Mouse (Mus musculus) adrenal gland, adult 18-20 months (tissue): ENCODE measurements around the gene Tmem94. TPM values are rescaled to one million over a fixed set of nuclear protein-coding genes. Genes with fewer than 3 reads are reported as not detected.
A peak's percentile ranks its signal among the peaks of the same experiment; 100 is the strongest.
"Not testable (repeated sequence)": the region's sequence is repeated elsewhere in the genome, so short reads cannot be mapped to it uniquely, and the experiment has no call there.

Experiments used
- DNase-seq, 2 experiments: peaks; one replicate each; pipeline ENCODE4 v3.0.0; 2021 to 2022; ENCODE audit warnings: low spot score in 2 of 2
- long read RNA-seq, 2 experiments: library from polyadenylated mRNA; stranded (forward); transcript quantifications; one replicate each; pipeline ENCODE4 v2.0.0; 2021
- total RNA-seq, 2 experiments: library from RNA; stranded (reverse); gene quantifications; 1 replicate in 1 of 2; 2 replicates in 1 of 2; pipeline ENCODE4 v1.2.3; 2021

The Tmem94 gene
- total RNA-seq: 10 to 100 TPM; 57.3 to 70.3 TPM
- long read RNA-seq, experiment 1, full-length matches to known transcripts: 1 of 21 reads
- long read RNA-seq, experiment 1, partial matches to known transcripts: 16 of 21 reads
- long read RNA-seq, experiment 1, other reads (novel, unspliced or antisense): 4 of 21 reads
- long read RNA-seq, experiment 2, partial matches to known transcripts: 13 of 15 reads
- long read RNA-seq, experiment 2, other reads (novel, unspliced or antisense): 2 of 15 reads

DNA sequence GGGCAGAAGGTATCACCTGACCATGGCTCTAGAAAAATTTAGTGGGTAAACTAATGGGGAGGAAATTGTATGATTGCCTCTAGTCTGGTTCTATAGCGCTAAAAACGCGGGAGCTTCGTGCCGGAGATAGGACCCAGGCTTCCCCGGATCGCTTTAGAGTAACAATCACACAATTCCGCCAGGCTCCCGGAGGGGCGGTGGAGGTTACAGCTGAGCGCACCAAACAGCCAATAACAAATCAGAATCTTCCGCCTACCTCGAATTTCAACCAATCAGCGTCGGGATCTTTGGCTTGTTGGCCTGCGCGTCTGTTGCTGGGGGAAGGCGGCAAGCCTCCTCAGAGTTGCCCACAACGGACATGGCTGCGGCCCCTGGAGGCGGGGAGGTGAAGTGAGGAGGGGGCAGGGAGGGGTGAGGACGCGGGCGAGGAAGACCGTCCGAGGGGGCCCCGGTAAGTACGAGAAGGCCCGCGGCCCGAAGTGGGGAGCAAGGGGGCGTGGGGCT, at the start of gene Tmem94:
Tmem94 (plus strand) TSS at position 331 of the 504 bp plus-strand sequence.
- peak; percentile 95 to 97 for DNase-seq

DNA sequence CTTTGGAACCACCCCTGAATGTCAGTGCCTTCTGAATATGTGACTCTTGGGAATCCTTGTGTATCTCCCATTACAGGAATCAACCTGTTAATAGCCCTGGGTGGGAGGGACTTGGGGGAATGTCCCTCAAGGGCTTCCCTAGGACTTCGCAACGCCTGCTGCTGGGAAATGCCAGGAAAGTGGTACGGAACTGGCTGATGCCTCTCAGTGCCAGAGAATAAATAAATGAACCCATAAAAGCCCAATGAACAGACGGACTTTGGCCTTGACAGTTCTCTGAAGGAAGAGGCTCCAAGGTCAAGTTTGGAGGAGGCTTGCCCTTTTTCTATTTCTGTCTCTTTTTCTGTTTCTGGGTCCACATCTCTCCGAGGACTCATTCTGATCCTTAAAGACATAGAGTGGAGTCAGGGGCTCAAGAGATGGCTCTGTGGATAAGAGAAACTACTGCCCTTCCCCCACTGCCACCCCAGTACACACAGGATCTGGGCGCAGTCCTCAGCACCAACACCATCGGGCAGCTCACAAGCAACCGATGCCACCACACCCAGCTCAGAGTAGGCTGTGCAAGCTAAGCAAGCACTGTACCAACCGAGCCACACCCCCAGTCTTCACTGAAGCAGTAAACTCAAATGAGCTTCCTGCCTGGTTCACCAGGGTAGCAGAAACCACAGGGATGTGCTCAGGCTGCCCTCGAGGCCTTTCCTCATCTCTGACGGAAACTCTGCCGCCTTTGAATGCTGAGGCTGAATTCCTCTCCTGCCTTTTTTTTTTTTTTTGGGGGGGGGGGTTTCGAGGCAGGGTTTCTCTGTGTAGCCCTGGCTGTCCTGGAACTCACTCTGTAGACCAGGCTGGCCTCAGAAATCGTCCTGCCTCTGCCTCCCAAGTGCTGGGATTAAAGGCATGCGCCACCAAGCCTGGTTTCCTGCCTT, 48.6 kb upstream of the Tmem94 start:
- no peak for DNase-seq

DNA sequence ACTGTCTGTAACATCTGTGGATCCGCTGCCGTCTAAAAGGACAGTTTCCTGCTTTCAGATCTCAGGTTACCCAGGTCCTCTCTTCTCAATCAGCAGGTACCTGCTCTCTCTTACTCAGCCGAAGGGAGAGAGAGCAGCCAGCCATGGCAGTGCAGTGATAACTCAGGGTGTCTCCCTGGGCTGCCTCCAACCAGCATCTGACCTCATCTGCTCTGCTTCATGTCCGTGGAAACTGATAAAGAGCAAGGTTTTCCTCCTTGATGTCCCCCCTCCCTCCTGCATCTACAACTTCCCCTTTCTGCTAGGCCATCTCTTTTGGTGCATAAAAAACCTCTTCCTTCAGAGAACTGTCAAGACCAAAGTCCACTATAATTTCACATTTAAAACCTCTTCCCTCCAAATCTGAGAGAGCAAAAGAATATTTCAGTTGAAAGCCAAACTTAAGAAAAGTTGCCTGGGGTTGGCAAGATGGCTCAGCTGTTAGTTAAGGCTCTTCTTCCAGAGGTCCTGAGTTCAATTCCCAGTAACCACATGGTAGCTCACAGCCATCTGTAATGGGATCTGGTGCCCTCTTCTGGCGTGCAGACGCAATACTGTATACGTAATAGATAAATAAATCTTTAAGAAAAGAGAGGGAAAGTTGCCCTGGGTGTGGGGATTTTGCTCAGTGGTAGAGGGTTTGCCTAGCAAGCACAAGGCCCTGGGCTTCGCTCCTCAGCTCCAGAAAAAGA, 47.4 kb upstream of the Tmem94 start:
- DNase-seq: peak in 1 of 2 experiments; percentile 43

DNA sequence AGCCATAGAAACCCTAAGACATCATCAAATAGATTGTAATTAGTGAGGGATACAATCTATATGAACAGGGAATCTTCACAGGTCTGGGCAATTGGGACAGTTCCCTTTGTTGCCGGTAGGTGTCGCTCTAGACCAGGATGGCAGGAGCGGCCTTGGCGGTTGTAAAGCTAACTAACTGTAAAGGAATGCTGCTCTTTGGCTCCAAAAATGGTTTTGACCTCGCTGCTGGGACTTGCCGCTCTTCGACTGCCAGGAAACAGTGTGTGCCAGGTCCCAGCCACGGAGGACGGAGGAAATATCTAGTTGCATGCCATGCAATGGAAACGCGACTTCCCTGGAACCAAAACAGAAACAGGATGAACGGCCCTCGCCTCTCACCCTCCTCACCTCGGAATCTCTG, 42.6 kb upstream of the Tmem94 start:
- DNase-seq: peak; percentile 84 to 89

DNA sequence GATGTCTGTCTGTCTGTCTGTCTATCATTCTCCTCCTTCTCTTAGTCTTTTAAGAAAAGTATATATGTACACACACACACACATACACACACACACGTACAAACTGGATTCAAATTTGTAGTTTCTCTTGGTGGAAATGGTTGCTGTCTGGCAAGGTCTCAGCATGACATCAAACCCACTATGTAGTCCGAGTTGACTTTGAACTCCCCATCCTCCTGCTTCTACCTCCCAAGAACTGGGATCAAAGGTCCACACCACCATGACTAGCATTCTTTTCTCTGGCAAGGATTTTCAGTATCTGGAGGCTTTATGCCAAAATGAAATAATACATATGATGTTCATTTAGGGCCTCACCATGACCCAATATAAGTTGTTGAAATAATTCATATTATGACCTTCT, 42.0 kb upstream of the Tmem94 start:
- DNase-seq: no peak

DNA sequence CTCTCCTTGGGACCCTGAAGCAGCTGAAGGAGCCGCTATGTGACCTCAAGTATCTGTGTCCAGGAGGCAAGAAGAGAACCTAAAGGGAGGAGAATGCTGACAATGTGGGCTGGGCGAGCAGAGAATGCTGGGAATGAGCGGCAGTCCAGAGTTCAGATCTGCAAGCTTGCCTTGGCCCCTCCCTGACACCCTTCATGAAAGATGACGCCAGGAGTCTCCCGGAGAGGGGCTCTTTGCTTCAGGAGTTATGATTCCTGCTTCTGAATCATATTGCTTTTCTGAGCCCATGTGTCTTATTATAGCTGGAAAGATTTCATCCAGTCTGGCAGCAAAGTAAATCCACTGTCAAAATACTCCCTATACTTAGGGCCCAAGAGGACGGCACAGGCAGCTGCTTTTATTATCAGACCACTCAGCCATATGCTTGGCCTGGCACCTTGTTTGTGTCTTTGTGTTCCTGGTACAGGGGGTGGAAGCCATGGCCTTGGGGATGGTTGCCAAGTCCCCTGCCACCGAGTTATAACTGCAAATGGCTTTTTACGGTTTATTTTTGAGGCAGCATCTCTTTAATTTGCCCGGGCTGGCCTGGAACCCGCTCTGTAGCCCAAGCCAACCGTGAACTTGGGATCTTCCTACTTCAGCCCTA, 31.1 kb upstream of the Tmem94 start:
- DNase-seq: no peak

DNA sequence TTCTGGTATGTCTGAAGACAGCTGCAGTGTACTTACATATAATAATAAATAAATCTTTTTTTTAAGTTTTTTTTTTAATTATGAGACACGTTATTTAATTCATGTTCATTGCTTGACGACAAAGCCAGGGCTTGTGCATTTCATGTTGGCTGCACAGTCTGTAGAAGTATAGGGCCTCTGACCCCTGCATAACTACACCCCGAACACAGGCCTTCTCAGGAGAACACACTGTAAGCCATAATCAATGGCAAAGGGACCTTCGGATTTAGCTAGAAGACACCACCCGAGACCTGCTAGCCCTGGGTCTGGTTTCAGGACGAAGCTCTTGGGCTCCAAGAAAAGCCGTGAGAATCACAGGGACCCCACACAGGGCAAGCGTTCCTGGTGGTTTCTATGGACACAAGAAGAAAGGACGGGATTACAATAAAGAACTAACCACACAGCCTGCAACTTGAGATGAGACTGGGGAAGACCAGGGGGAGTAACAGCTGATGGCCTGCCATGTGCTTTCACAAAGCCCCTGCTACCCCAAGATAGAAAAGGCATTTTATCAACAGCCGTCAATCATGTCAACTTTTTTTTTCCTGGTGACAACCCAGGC, 27.5 kb upstream of the Tmem94 start:
- no peak for DNase-seq

DNA sequence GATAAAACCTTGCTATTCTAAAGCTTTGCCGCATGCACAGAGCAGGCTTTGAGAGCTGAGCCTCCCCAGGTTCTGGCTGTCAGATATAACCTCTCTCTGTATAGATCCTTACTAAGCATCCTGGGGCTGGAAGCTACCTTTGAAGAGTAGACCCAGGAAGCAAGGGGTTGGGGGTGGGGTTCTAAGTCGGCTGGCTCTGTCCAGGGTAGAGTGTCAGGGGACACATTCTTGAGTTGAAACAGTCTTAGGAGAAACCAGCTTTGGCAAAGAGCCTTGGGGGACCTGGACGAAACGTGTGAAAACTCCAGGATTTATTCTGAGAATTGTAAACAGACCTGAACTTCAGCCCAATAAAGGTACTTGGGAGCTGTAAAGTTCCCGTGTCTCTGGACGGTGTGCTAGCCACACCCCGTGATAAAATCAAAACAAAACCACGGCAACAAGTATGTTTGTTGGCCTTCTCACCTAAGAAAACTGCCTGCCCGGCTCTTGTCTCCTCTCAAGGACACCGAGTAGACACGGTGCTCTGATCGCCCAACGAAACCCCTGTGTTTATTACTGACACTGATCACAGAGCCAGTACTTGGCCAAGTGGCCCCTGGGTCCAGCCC, 26.9 kb upstream of the Tmem94 start:
- DNase-seq: no peak

DNA sequence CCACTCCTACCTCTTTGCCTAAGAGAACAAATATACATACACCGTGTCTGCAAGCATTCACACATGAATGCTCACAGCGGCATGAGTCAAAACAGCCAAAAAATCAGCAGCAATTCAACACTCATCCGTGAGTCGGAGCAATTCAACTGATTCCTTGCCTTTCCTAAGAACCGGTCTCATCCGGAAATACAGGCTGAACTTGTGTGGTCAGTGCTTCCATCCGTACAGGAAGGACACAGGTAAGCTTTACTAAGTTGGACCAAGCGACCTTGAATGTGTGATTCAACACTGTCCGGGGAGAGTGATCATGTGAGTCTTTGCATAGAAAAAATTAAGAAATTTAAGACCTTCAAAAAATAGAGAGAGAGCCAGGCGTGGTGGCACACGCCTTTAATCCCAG, 24.2 kb upstream of the Tmem94 start:
- DNase-seq: no peak

DNA sequence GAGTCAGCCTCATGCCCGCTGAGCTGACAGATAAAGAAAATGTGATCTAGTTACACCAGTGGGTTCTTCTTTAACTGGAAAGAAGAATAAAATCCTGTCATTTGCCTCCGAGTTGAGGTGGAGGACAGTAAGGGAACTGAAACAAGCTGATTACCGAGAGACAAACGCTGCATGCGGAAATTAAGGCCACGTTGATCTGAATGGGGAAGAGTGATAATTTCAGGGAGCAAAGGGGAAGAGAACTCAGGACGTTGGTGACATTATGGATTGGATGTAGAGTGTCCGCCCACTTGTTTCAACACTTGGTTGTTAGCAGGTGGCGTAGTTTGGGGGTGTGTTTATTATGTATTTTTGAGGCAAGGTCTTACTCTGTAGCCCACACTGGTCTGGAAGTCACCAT, 22.3 kb upstream of the Tmem94 start:
- DNase-seq: no peak

DNA sequence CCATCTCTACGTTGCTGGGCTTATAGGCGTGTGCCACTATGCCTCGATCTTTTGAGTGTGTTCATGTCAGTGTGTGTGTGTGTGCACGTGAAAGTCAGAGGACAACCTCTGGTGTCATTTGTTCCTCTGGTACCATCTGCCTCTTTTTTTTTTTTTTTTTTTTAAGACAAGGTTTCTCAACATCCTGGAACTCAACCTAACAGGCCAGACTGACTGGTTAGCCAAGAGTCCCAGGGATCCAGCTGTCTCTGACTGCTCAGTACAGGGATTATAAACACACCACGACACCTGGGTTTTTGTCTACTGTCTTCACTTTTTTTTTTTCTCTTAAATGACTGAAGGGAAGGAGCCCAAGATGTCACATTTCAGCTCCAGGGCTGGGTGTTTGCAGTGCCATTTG, 20.8 kb upstream of the Tmem94 start:
- no peak for DNase-seq

DNA sequence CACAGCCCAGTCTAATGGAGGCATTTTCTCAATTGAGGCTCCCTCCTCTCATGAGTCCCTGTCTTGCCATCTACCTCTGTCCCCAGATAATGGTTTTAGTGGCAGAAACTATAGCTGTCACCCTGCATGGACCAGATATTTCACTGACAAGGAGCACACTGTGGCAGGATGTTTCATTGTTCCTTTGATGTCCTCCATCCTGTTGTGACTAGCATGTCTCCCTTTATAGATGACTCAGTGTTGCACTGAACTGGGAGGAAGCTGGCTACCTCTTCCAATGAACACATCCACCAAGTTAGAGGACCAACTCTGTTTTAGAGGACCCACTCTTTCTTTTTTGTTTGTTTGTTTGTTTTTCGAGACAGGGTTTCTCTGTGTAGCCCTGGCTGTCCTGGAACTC, 19.1 kb upstream of the Tmem94 start:
- no peak for DNase-seq

DNA sequence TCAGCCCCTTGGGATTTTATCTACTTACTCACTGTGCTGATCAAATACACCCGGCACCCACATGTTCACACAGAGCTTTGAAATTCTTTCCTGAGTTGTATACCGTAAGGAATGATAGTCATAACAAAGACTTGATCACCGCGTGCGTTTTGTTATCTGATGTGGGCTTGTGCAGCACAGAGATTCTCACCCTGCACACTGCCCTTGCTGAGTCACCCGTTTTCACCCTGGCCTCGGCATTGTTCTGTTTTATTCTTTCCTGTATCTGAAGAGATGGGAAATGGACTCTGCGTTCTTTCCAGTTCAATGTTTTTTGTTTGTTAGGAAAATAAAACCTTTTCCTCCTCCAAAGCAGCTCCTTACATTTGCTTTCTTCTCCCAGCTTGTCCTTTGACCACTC, 18.5 kb upstream of the Tmem94 start:
- no peak for DNase-seq

DNA sequence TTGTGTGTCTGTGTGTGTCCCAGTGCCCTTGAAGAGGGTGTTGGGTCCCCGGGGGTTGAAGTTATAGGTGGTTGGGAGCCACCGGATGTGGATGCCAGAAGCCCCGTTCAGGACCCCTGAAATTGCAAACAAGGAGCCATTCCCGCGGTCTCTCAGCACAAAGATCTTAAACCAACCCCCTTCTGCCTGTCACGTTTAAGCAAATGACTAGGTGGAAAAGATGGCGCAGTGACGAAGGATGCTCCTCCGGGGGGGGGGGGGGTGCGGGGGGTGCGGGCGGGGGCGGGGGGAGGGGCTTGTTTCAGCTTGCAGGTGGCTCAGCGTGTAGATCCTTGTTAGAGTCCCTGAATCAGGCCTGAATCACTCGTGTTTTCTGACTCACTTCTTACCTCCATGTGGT, 17.9 kb upstream of the Tmem94 start:
- no peak for DNase-seq

DNA sequence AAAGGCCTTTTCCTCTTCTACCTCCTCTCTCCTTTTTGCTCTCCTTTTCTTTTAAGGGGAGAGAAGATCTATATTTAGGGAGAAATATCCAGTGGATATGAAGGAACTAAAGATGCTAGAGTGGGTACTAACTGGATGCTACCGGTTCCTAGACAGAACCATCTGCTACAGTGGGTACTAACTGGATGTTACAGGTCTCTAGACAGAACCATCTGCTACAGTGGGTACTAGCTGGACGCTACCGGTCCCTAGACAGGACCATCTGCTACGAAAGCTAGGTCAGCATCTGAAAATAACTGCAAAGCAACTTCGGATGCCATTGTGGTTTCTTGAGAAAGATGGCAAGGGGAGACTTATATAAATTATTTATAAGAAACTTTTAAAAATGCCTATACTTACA, 15.4 kb upstream of the Tmem94 start:
- no peak for DNase-seq

DNA sequence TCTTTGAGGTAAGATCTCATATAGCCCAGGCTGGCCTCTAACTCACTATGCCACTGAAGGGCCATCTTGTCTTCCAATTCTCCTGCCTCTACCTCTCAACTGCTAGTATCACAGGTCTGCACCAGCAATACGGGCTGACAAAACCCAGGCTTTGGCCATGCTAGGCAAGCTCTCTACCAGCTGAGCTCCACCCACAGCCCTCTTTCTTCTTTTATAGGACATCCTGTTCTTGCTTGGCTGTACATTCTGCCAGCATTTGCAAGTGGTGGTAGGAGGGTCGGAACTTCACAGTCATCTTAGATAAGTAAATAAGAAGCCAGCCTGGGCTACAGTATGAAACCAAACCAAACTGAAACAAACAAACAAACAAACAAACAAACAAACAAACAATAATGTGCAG, 13.5 kb upstream of the Tmem94 start:
- no peak for DNase-seq

DNA sequence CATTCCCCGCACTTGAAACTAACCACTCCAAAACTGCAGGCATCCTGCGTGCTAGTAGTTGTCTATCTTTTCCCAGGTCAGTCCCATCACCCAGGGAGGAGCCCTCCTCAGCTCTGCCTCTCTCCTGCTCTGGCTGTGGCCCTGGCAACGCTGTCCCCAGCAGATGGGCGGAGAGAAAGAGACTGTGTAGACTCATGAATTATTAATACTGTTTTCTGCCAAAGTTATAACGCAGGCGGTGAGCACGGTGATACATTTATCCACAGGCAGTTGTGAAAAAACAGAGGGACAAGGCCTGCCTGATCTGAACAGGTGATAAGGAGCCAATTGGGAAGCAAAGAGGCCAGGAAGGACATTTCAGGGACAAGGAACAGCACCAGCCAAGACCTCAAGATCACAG, 12.6 kb upstream of the Tmem94 start:
- no peak for DNase-seq

DNA sequence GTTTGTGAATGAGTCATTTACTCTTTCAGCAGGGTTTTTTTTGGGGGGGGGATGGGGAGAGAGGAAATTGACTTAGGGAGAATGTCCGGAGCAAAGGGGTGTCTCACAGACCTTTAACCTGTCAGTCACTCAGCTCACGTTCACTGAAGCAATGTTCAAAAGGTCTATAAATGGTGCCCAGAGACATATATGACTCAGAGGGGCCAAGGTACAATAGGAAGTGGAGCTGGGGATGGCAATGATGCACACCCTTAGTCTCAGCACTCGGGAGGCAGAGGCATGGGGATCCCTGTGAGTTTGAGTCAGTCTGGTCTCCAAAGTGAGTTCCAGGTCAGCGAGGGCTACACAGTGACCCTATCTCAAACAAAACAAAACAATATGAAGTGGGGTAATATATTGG, 11.7 kb upstream of the Tmem94 start:
- no peak for DNase-seq

DNA sequence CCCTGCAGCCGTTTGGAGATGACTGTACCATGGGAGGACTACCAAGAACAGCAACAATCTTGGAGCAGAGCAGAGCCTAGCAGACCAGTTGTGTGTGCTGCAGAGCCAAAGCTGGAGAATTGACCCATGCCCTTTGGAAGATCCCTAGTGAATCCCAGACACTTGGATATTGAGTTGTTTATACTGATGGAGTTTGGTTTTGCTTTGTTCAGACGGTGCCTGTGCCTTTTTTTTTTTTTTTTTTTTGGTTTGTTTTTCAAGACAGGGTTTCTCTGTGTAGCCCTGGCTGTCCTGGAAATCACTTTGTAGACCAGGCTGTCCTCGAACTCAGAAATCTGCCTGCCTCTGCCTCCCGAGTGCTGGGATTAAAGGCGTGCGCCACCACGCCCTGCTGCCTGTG, 3.1 kb upstream of the Tmem94 start:
- DNase-seq: not testable (repeated sequence)

DNA sequence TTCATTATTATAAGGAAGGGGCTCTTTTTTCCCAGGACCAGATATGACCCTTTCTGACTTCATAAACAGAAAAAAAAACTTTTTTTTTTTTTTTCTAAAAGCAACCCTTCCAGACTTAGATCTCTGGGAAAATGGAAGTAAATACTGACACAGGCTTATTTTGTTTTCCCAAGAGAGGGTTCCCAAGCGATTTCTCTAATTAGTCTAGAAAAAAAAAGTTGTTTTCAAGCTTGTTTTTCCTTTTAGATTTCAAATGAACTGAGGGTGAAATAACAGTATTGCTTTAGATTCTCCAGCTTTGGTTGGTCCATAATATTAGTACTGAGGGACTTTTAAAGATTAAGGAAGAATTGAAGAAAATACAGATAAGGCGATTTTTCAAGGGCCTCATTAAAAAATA, 535 bp upstream of the Tmem94 start:
- no peak for DNase-seq
